Mouse (Mus musculus): Measurements from ENCODE around the gene Aldh1a3. TPM values are rescaled to one million over a fixed set of nuclear protein-coding genes. Genes with fewer than 3 reads are reported as not detected.

Aldh1a3 gene
- 4.0 TPM for polyA plus RNA-seq (2012; fragmentation: generic; extraction: Trizol)
- long read RNA-seq, experiment 1, partial matches to known transcripts: 1 of 1 reads
- long read RNA-seq, experiment 1, other reads (novel, unspliced or antisense): 0 of 1 reads
- long read RNA-seq, experiment 2, partial matches to known transcripts: 0 of 2 reads
- long read RNA-seq, experiment 2, other reads (novel, unspliced or antisense): 0 of 2 reads

GRCm38 (mm10) chr7:66427437-66428161, at the start of gene Aldh1a3:
TSS of gene Aldh1a3 (minus strand) at chr7:66427517.
- H3K36me3 ChIP-seq (ENCODE audit: control insufficient read depth, insufficient read depth): no peaks in the 10 kb centered on the region
- H3K4me3 ChIP-seq (ENCODE audit: insufficient read depth, poor library complexity, severe bottlenecking): no peak within 1 kb of the TSS

GRCm38 (mm10) chr7:66476289-66476688, 49.0 kb upstream of the Aldh1a3 start:
- Histone ChIP-seq H3K79me3 (ENCODE audit: low read depth) (no peaks in the 10 kb centered on the region), H3K4me3 (ENCODE audit: insufficient read depth, poor library complexity, severe bottlenecking) (no peak overlapping the region), H3ac (ENCODE audit: control insufficient read depth, insufficient read length, low read depth) (no peak overlapping the region), H3K27me3 (ENCODE audit: control insufficient read depth, insufficient read depth, insufficient read length) (no peaks in the 10 kb centered on the region), H3K79me2 (ENCODE audit: control insufficient read depth, insufficient read depth) (no peaks in the 10 kb centered on the region), H3K36me3 (ENCODE audit: control insufficient read depth, insufficient read depth) (no peaks in the 10 kb centered on the region)
- TF ChIP-seq CTCF (IDR thresholded peaks at IDR 0.05; ENCODE audit: control insufficient read depth, insufficient read depth, insufficient read length) (no peak), CEBPB (IDR thresholded peaks at IDR 0.05; ENCODE audit: low read depth) (no peak), MAX (IDR thresholded peaks at IDR 0.05) (no peak), MYOG (IDR thresholded peaks at IDR 0.05; ENCODE audit: control insufficient read depth, extremely low read depth, insufficient read length) (no peak), FOSL1 (IDR thresholded peaks at IDR 0.05; ENCODE audit: insufficient read depth, low read length, poor library complexity, severe bottlenecking) (no peak), MYOD1 (IDR thresholded peaks at IDR 0.05; ENCODE audit: control insufficient read depth, insufficient read length, low read depth) (no peak), USF1 (IDR thresholded peaks at IDR 0.05; ENCODE audit: low read depth) (no peak)

More at GRCm38 (mm10) chr7:66427437-66428161, at the start of gene Aldh1a3:
- no peaks in the 10 kb centered on the region for H3K79me2 ChIP-seq (ENCODE audit: control insufficient read depth, insufficient read depth)
- TF ChIP-seq USF1 (IDR thresholded peaks at IDR 0.05; ENCODE audit: low read depth) (no peak), FOSL1 (IDR thresholded peaks at IDR 0.05; ENCODE audit: insufficient read depth, low read length, poor library complexity, severe bottlenecking) (no peak), MYOG (IDR thresholded peaks at IDR 0.05; ENCODE audit: control insufficient read depth, extremely low read depth, insufficient read length) (no peak), MYOD1 (IDR thresholded peaks at IDR 0.05; ENCODE audit: control insufficient read depth, insufficient read length, low read depth) (no peak), CTCF (IDR thresholded peaks at IDR 0.05; ENCODE audit: control insufficient read depth, insufficient read depth, insufficient read length) (no peak), CEBPB (IDR thresholded peaks at IDR 0.05; ENCODE audit: low read depth) (no peak), MAX (IDR thresholded peaks at IDR 0.05) (no peak)
- H3K79me3 ChIP-seq (ENCODE audit: low read depth): no peaks in the 10 kb centered on the region
- peak within 1 kb of the TSS; percentile 34 for H3ac ChIP-seq (ENCODE audit: control insufficient read depth, insufficient read length, low read depth)
- H3K27me3 ChIP-seq (ENCODE audit: control insufficient read depth, insufficient read depth, insufficient read length): no peaks in the 10 kb centered on the region

DNA sequence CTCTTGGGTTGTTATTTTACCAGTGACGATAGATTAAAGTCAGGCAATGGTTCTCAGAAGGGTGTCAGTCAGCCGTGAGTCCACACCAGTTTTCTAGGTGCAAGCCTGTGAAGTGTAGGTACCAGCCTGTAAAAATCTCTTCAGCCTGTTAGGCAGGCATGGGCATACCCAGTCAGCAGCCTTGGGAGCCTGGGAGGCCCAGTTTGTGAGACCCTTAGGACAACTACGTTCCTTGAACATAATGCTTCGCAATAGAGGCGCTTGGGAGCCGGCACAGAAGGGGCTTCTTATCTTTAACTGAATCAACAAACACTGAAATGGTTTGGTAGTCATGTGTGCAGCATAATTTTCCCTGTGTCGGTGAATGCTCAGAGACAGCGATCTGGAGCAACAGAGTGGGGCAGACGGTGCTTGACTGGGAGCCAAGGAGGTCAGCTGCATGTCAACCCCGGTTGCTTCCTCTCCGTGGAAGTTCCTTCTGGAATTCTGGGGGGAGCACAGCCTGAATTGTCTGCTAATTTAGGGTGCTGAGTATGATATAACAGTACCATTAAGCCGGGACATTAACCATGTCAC, 44.4 kb upstream of the Aldh1a3 start:
- TF ChIP-seq MYOD1 (IDR thresholded peaks at IDR 0.05; ENCODE audit: control insufficient read depth, insufficient read length, low read depth) (no peak), CTCF (IDR thresholded peaks at IDR 0.05; ENCODE audit: control insufficient read depth, insufficient read depth, insufficient read length) (no peak), CEBPB (IDR thresholded peaks at IDR 0.05; ENCODE audit: low read depth) (no peak), MAX (IDR thresholded peaks at IDR 0.05) (no peak), MYOG (IDR thresholded peaks at IDR 0.05; ENCODE audit: control insufficient read depth, extremely low read depth, insufficient read length) (no peak), USF1 (IDR thresholded peaks at IDR 0.05; ENCODE audit: low read depth) (no peak), FOSL1 (IDR thresholded peaks at IDR 0.05; ENCODE audit: insufficient read depth, low read length, poor library complexity, severe bottlenecking) (no peak)
- H3K79me3 ChIP-seq (ENCODE audit: low read depth): no peaks in the 10 kb centered on the region

GRCm38 (mm10) chr7:66466641-66467040, 39.3 kb upstream of the Aldh1a3 start:
- Histone ChIP-seq H3K79me3 (ENCODE audit: low read depth) (no peaks in the 10 kb centered on the region), H3K27me3 (ENCODE audit: control insufficient read depth, insufficient read depth, insufficient read length) (no peaks in the 10 kb centered on the region), H3K36me3 (ENCODE audit: control insufficient read depth, insufficient read depth) (no peaks in the 10 kb centered on the region), H3ac (ENCODE audit: control insufficient read depth, insufficient read length, low read depth) (no peak overlapping the region), H3K79me2 (ENCODE audit: control insufficient read depth, insufficient read depth) (no peaks in the 10 kb centered on the region), H3K4me3 (ENCODE audit: insufficient read depth, poor library complexity, severe bottlenecking) (no peak overlapping the region)
- no peak for TF ChIP-seq FOSL1 (IDR thresholded peaks at IDR 0.05; ENCODE audit: insufficient read depth, low read length, poor library complexity, severe bottlenecking)
- TF ChIP-seq MAX (IDR thresholded peaks at IDR 0.05): no peak
- TF ChIP-seq CEBPB (IDR thresholded peaks at IDR 0.05; ENCODE audit: low read depth): no peak
- TF ChIP-seq CTCF (IDR thresholded peaks at IDR 0.05; ENCODE audit: control insufficient read depth, insufficient read depth, insufficient read length): no peak
- TF ChIP-seq MYOD1 (IDR thresholded peaks at IDR 0.05; ENCODE audit: control insufficient read depth, insufficient read length, low read depth): no peak
- TF ChIP-seq MYOG (IDR thresholded peaks at IDR 0.05; ENCODE audit: control insufficient read depth, extremely low read depth, insufficient read length): no peak
- no peak for TF ChIP-seq USF1 (IDR thresholded peaks at IDR 0.05; ENCODE audit: low read depth)

More for the DNA sequence above, 44.4 kb upstream of the Aldh1a3 start:
- Histone ChIP-seq H3K79me2 (ENCODE audit: control insufficient read depth, insufficient read depth) (no peaks in the 10 kb centered on the region), H3K36me3 (ENCODE audit: control insufficient read depth, insufficient read depth) (no peaks in the 10 kb centered on the region), H3K27me3 (ENCODE audit: control insufficient read depth, insufficient read depth, insufficient read length) (no peaks in the 10 kb centered on the region), H3K4me3 (ENCODE audit: insufficient read depth, poor library complexity, severe bottlenecking) (no peak overlapping the region), H3ac (ENCODE audit: control insufficient read depth, insufficient read length, low read depth) (no peak overlapping the region)

DNA sequence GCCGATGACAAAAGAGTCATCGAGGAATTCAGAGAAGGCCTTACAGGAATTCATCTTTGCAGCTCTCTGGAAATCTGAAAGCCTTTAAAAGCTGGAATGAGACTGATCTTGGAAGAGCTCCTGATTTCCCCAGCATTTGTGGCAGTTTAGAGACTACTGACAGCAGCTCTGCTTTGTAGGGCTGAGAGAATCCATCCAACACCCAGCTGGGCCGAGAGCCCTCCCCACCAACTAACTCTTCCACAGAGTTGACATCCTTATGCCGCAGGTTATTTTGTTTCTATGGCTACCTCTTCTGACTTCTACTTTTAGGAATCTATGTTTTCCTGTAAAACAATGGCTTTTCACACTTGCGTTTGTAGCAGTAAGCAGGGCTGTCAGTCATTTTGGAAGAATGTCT, 37.9 kb upstream of the Aldh1a3 start:
- no peak overlapping the region for H3K4me3 ChIP-seq (ENCODE audit: insufficient read depth, poor library complexity, severe bottlenecking)
- no peaks in the 10 kb centered on the region for H3K36me3 ChIP-seq (ENCODE audit: control insufficient read depth, insufficient read depth)
- H3K79me3 ChIP-seq (ENCODE audit: low read depth): no peaks in the 10 kb centered on the region
- TF ChIP-seq CTCF (IDR thresholded peaks at IDR 0.05; ENCODE audit: control insufficient read depth, insufficient read depth, insufficient read length) (no peak), MAX (IDR thresholded peaks at IDR 0.05) (no peak), MYOG (IDR thresholded peaks at IDR 0.05; ENCODE audit: control insufficient read depth, extremely low read depth, insufficient read length) (no peak), USF1 (IDR thresholded peaks at IDR 0.05; ENCODE audit: low read depth) (no peak), MYOD1 (IDR thresholded peaks at IDR 0.05; ENCODE audit: control insufficient read depth, insufficient read length, low read depth) (no peak), FOSL1 (IDR thresholded peaks at IDR 0.05; ENCODE audit: insufficient read depth, low read length, poor library complexity, severe bottlenecking) (no peak), CEBPB (IDR thresholded peaks at IDR 0.05; ENCODE audit: low read depth) (no peak)
- no peaks in the 10 kb centered on the region for H3K27me3 ChIP-seq (ENCODE audit: control insufficient read depth, insufficient read depth, insufficient read length)
- no peak overlapping the region for H3ac ChIP-seq (ENCODE audit: control insufficient read depth, insufficient read length, low read depth)
- H3K79me2 ChIP-seq (ENCODE audit: control insufficient read depth, insufficient read depth): no peaks in the 10 kb centered on the region
